Mouse (Mus musculus) CH12.LX (cell line): ENCODE results near the gene Abraxas2. TPM values are rescaled to one million over a fixed set of nuclear protein-coding genes. Genes with fewer than 3 reads are reported as not detected.

Source experiments
- DNase-seq: peaks from one replicate; pipeline ENCODE4 v3.0.0-alpha.2; 2013; ENCODE audit errors: extremely low read depth
- H3K27ac ChIP-seq: 2 replicates; pipeline ENCODE4 v1.5.1; 2012; ENCODE audit warnings: low read depth, mild to moderate bottlenecking, control low read depth, moderate library complexity; ENCODE audit not compliant: insufficient read depth
- H3K27me3 ChIP-seq: replicated peaks from 2 replicates; pipeline ENCODE3; 2012; ENCODE audit warnings: inconsistent platforms
- H3K36me3 ChIP-seq, 2 experiments: replicated peaks in 1 of 2; 2 replicates each; pipeline versions ENCODE3 to v1.6.1; 2012; ENCODE audit warnings: inconsistent platforms in 1 of 2, low read length in 1 of 2, mild to moderate bottlenecking in 1 of 2, mixed read lengths in 1 of 2, moderate library complexity in 1 of 2; ENCODE audit not compliant: control insufficient read depth in 1 of 2, insufficient read depth in 1 of 2
- H3K4me1 ChIP-seq, 2 experiments: 2 replicates each; pipeline ENCODE4 v1.6.1; 2012; ENCODE audit warnings: inconsistent platforms in 1 of 2, moderate library complexity in 1 of 2; ENCODE audit not compliant: insufficient read depth in 2 of 2, control insufficient read depth in 1 of 2
- H3K4me2 ChIP-seq: 2 replicates; pipeline ENCODE4 v1.6.1; 2012; ENCODE audit warnings: low read depth, mild to moderate bottlenecking, control low read depth; ENCODE audit not compliant: poor library complexity, insufficient read depth, severe bottlenecking
- H3K4me3 ChIP-seq, 3 experiments: fragments of 150-350 bp in 1 of 3; sonication (generic) in 1 of 3; replicated peaks in 1 of 3; 2 replicates each; pipeline versions ENCODE3 to v1.5.1; 2011 to 2012; ENCODE audit warnings: low read depth in 2 of 3, low read length in 2 of 3, mild to moderate bottlenecking in 2 of 3, moderate library complexity in 2 of 3, control low read depth in 1 of 3, improper control_type of control experiment in 1 of 3, inconsistent platforms in 1 of 3, mixed read lengths in 1 of 3; ENCODE audit not compliant: poor library complexity in 1 of 3
- H3K79me2 ChIP-seq: replicated peaks from 2 replicates; pipeline ENCODE4 v1.6.1; 2012; ENCODE audit warnings: mild to moderate bottlenecking, moderate library complexity; ENCODE audit not compliant: control insufficient read depth, poor library complexity, insufficient read depth, severe bottlenecking; ENCODE audit errors: extremely low read depth
- H3K9ac ChIP-seq: 2 replicates; pipeline ENCODE4 v1.6.1; 2012; ENCODE audit warnings: low read depth, mild to moderate bottlenecking, control low read depth, moderate library complexity; ENCODE audit not compliant: insufficient read depth
- H3K9me3 ChIP-seq: replicated peaks from 2 replicates; pipeline ENCODE3; 2012; ENCODE audit warnings: low read length, inconsistent platforms, mixed read lengths
- ELF1 ChIP-seq: IDR thresholded peaks from 2 replicates; pipeline ENCODE4 v1.6.1; 2014; ENCODE audit warnings: low read depth, mild to moderate bottlenecking, inconsistent platforms, low read length, improper control_type of control experiment
- EP300 ChIP-seq: IDR thresholded peaks from 2 replicates; pipeline ENCODE4 v1.6.1; 2011; ENCODE audit warnings: low read length, improper control_type of control experiment
- ETS1 ChIP-seq: conservative IDR thresholded peaks from 2 replicates; pipeline ENCODE4 v1.6.1; 2012; ENCODE audit warnings: low read depth, mild to moderate bottlenecking, inconsistent platforms, low read length, improper control_type of control experiment, moderate library complexity
- GABPA ChIP-seq: IDR thresholded peaks from 2 replicates; pipeline ENCODE4 v1.6.1; 2012; ENCODE audit warnings: low read depth, low read length, improper control_type of control experiment, inconsistent platforms; ENCODE audit not compliant: insufficient replicate concordance
- HCFC1 ChIP-seq: IDR thresholded peaks from 2 replicates; pipeline ENCODE4 v1.6.1; 2012; ENCODE audit warnings: low read depth, mild to moderate bottlenecking, inconsistent platforms, low read length, improper control_type of control experiment
- IRF4 ChIP-seq: IDR thresholded peaks from 2 replicates; pipeline ENCODE4 v1.6.1; 2014; ENCODE audit warnings: low read depth, mild to moderate bottlenecking, inconsistent platforms, low read length, improper control_type of control experiment
- KAT2A ChIP-seq: IDR thresholded peaks from 2 replicates; pipeline ENCODE4 v1.6.1; 2012; ENCODE audit warnings: low read length, improper control_type of control experiment, inconsistent platforms; ENCODE audit not compliant: insufficient replicate concordance
- MAX ChIP-seq: IDR thresholded peaks from 2 replicates; pipeline ENCODE4 v1.6.1; 2011; ENCODE audit warnings: low read length, improper control_type of control experiment
- NRF1 ChIP-seq: IDR thresholded peaks from 2 replicates; pipeline ENCODE4 v1.6.1; 2014; ENCODE audit warnings: low read depth, mild to moderate bottlenecking, inconsistent platforms, low read length, improper control_type of control experiment, moderate library complexity
- PAX5 ChIP-seq: IDR thresholded peaks from 2 replicates; pipeline ENCODE4 v1.6.1; 2012; ENCODE audit warnings: low read length, inconsistent platforms, mixed read lengths
- POLR2A ChIP-seq: IDR thresholded peaks from 2 replicates; pipeline ENCODE4 v1.6.1; 2011; ENCODE audit warnings: low read depth, mild to moderate bottlenecking, improper control_type of control experiment, low read length
- SMC3 ChIP-seq: IDR thresholded peaks from 2 replicates; pipeline ENCODE4 v1.6.1; 2011; ENCODE audit warnings: low read depth, low read length, improper control_type of control experiment
- TBP ChIP-seq: conservative IDR thresholded peaks from 2 replicates; pipeline ENCODE4 v1.6.1; 2011; ENCODE audit warnings: low read depth, low read length, improper control_type of control experiment
- UBTF ChIP-seq: IDR thresholded peaks from 2 replicates; pipeline ENCODE4 v1.6.1; 2012; ENCODE audit warnings: low read depth, mild to moderate bottlenecking, inconsistent platforms, low read length, improper control_type of control experiment, moderate library complexity
- USF1 ChIP-seq: IDR thresholded peaks from 2 replicates; pipeline ENCODE4 v1.6.1; 2014; ENCODE audit warnings: low read depth, mild to moderate bottlenecking, inconsistent platforms, low read length, improper control_type of control experiment
- ZC3H11A ChIP-seq: IDR thresholded peaks from 2 replicates; pipeline ENCODE4 v1.6.1; 2012; ENCODE audit warnings: low read depth, mild to moderate bottlenecking, inconsistent platforms, low read length, improper control_type of control experiment
- ZKSCAN1 ChIP-seq: IDR thresholded peaks from 2 replicates; pipeline ENCODE4 v1.6.1; 2012; ENCODE audit warnings: low read depth, inconsistent platforms, low read length, improper control_type of control experiment, borderline replicate concordance
- dilution Hi-C: fragments of 300-500 bp; cut with MboI; formaldehyde crosslinking; loops from 2 replicates; pipeline ENCODE4 v1.14.3; 2020; ENCODE audit warnings: low sequenced_read_pairs; ENCODE audit not compliant: extremely low pct_unique_long_range_greater_than_20kb, extremely low pct_ligation_motif_present
- in situ Hi-C: fragments of 300-500 bp; cut with MboI; formaldehyde crosslinking; loops from 3 replicates; pipeline ENCODE4 v1.14.3; 2019; ENCODE audit warnings: low sequenced_read_pairs, low pct_ligation_motif_present, low pct_unique_long_range_greater_than_20kb, mixed read lengths
- polyA plus RNA-seq: library from polyadenylated mRNA; unstranded; fragments of >175 nt; gene quantifications from 2 replicates; pipeline ENCODE4 v1.2.1, GENCODE M21; 2012; ENCODE audit warnings: low read depth; ENCODE audit not compliant: insufficient read length
- total RNA-seq, 2 experiments: library from RNA; depleted of rRNA; stranded (reverse); fragments of 300-350 nt in 1 of 2; fragments of >200 nt in 1 of 2; gene quantifications; 2 replicates each; pipeline ENCODE4 v1.2.3; 2012 to 2014

Gene Abraxas2
- total and polyA plus RNA-seq, 3 experiments, result 20.1 to 28.4 (median 21.3) TPM

DNA sequence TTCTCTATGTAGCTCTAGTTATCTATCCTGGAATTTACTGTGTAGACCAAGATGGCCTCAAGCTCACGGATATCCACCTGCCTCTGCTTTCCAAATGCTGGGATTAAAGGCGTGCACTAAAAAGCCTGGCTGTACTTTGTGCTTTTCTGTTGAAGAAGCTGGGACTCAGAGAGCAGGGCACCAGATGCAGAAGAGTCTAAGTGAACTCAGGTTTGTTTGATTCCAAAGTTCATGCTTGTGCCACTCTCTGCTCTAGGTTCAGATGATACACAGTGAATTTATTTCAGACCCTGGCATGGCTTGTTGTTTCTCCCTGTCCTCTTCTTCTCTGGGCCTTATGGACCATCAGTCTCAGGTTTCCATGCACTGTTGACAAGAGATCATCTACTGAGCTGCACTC is 66.2 kb downstream of the Abraxas2 start:
- H3K4me2 ChIP-seq, result no peak overlapping the region
- H3K27ac ChIP-seq, result no peak overlapping the region
- H3K9me3 ChIP-seq, result no peaks in the 10 kb centered on the region
- no peak for DNase-seq
- no peak overlapping the region for H3K4me3 ChIP-seq
- in situ Hi-C loops, result no loop called here
- no peaks in the 10 kb centered on the region for H3K79me2 ChIP-seq
- no peaks in the 10 kb centered on the region for H3K27me3 ChIP-seq
- no peak overlapping the region for H3K9ac ChIP-seq
- H3K36me3 ChIP-seq, result no peaks in the 10 kb centered on the region
- H3K4me1 ChIP-seq, result no peaks in the 10 kb centered on the region; a peak in 1 of 4 replicates
- no peak for TF ChIP-seq MAX
- no peak for TF ChIP-seq ZKSCAN1
- TF ChIP-seq SMC3, result no peak
- no peak for TF ChIP-seq ZC3H11A
- TF ChIP-seq POLR2A, result no peak
- TF ChIP-seq UBTF, result no peak
- TF ChIP-seq KAT2A, result no peak
- no peak for TF ChIP-seq NRF1
- no peak for TF ChIP-seq PAX5
- TF ChIP-seq, all 38 proteins: peak for 0
- dilution Hi-C loops, result no loop called here

- dilution Hi-C loops, result no loop called here
- no peaks in the 10 kb centered on the region for H3K36me3 ChIP-seq
- no peaks in the 10 kb centered on the region for H3K27me3 ChIP-seq
- peaks cover 4% of the 10 kb centered on the region; the same call in 1 of the 2 replicates for H3K79me2 ChIP-seq
- in situ Hi-C loops, result no loop called here
- no peak overlapping the region for H3K4me3 ChIP-seq
- no peaks in the 10 kb centered on the region; a peak in 1 of 4 replicates for H3K4me1 ChIP-seq
- no peak overlapping the region for H3K4me2 ChIP-seq
- H3K27ac ChIP-seq, result no peak overlapping the region
- no peak for DNase-seq
- no peak for TF ChIP-seq ETS1
- TF ChIP-seq TBP, result no peak
- no peak for TF ChIP-seq MAX
- TF ChIP-seq EP300, result no peak
- no peak for TF ChIP-seq IRF4
- TF ChIP-seq GABPA, result no peak
- no peak for TF ChIP-seq ELF1
- TF ChIP-seq NRF1, result no peak
- no peak for TF ChIP-seq SMC3
- no peak for TF ChIP-seq HCFC1
- no peak for TF ChIP-seq USF1
- no peaks in the 10 kb centered on the region for H3K9me3 ChIP-seq
- H3K9ac ChIP-seq, result no peak overlapping the region
These were observed 68.2 kb downstream of the Abraxas2 start for GRCm38 (mm10) chr7:132927201-132927600.
